Mouse (Mus musculus): Measurements from ENCODE around the gene Gm49361.

DNA sequence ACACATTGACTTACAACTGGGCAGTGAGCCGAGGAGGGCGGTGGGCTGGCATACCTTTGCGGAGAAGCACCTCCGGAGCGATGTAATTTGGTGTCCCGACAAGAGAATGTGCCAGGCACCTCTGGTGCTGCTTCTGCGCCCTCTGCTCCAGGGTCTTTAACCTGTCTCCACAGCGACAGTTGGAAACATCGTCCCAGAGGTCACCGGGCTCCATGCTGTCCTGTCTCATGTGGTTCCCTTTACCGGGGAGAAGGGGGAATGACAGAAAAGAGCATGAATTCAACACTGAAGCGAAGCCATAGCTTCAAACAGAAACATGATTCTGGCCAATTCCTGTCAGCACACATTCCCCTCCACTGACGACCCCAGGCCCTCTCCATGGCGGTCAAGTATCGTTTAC, 49.8 kb downstream of the Gm49361 start:
- TF ChIP-seq MYOD1 (IDR thresholded peaks at IDR 0.05; ENCODE audit: control insufficient read depth, insufficient read length, low read depth) (no peak), CTCF (IDR thresholded peaks at IDR 0.05; ENCODE audit: control insufficient read depth, insufficient read depth, insufficient read length) (no peak), MAX (IDR thresholded peaks at IDR 0.05) (no peak), FOSL1 (IDR thresholded peaks at IDR 0.05; ENCODE audit: insufficient read depth, low read length, poor library complexity, severe bottlenecking) (no peak), USF1 (IDR thresholded peaks at IDR 0.05; ENCODE audit: low read depth) (no peak)
